8 mouse cellular contexts compared by ENCODE assay signal in genomic region chr6:24528064-24528243, GRCm38 (mm10). TPM values are rescaled to one million over a fixed set of nuclear protein-coding genes. Genes with fewer than 3 reads are reported as not detected.
A peak's percentile ranks its signal among the peaks of the same experiment; 100 is the strongest.
DNase-seq lines count a peak whose midpoint lies in the region; ATAC-seq and TF ChIP-seq lines count a peak whose summit lies in the region.

Asb15 (plus strand) TSS chr6:24528144.

- peak within 1 kb of the TSS; percentile 83 for H3K4me2 ChIP-seq in limb, embryonic 13.5 days (replicated peaks)
- peak within 1 kb of the TSS; percentile 72 for H3K4me2 ChIP-seq in stomach, embryonic 16.5 days (ENCODE audit: low read depth, low read length)

- H3K9me3 ChIP-seq in limb, embryonic 13.5 days: no peaks in the 10 kb centered on the region
- no peaks in the 10 kb centered on the region for H3K9me3 ChIP-seq in stomach, embryonic 16.5 days (replicated peaks; ENCODE audit: control insufficient read depth, low read length)

- H3K36me3 ChIP-seq in spleen, adult 2 months (ENCODE audit: control insufficient read depth, insufficient read depth, low read length): no peaks in the 10 kb centered on the region
- H3K36me3 ChIP-seq in limb, embryonic 13.5 days: peaks cover 6% of the 10 kb centered on the region; the same call in 1 of the 2 replicates
- H3K36me3 ChIP-seq in stomach, embryonic 16.5 days (ENCODE audit: control insufficient read depth, insufficient read depth, low read length): no peaks in the 10 kb centered on the region

- peak within 1 kb of the TSS; percentile 82 for H3K9ac ChIP-seq in limb, embryonic 13.5 days
- H3K9ac ChIP-seq in stomach, embryonic 16.5 days (ENCODE audit: low read length): peak within 1 kb of the TSS; percentile 88

- peak within 1 kb of the TSS; percentile 49; the same call in 1 of the 2 replicates for H3K27ac ChIP-seq in spleen, adult 2 months (ENCODE audit: insufficient read depth, low read length)
- H3K27ac ChIP-seq in limb, embryonic 13.5 days: no peak within 1 kb of the TSS; the same call in 1 of the 2 replicates
- peak within 1 kb of the TSS; percentile 66 for H3K27ac ChIP-seq in stomach, embryonic 16.5 days (ENCODE audit: low read length)

- H3K4me1 ChIP-seq in spleen, adult 2 months (ENCODE audit: control insufficient read depth, insufficient read depth, insufficient read length): peaks cover 6% of the 10 kb centered on the region; the same call in 1 of the 2 replicates
- peaks cover 18% of the 10 kb centered on the region for H3K4me1 ChIP-seq in limb, embryonic 13.5 days
- peaks cover 16% of the 10 kb centered on the region for H3K4me1 ChIP-seq in stomach, embryonic 16.5 days (ENCODE audit: control insufficient read depth, insufficient read depth, low read length)

- peak within 1 kb of the TSS; percentile 89 for H3K4me3 ChIP-seq in spleen, adult 2 months (ENCODE audit: extremely low read depth, insufficient read depth, insufficient read length)
- peak within 1 kb of the TSS; percentile 84 for H3K4me3 ChIP-seq in limb, embryonic 13.5 days
- peak within 1 kb of the TSS; percentile 81 for H3K4me3 ChIP-seq in stomach, embryonic 16.5 days (replicated peaks; ENCODE audit: low read length)

- no peak for TF ChIP-seq CTCF in spleen, adult 2 months (IDR thresholded peaks at IDR 0.05; ENCODE audit: extremely low read depth, insufficient read depth, insufficient read length, insufficient replicate concordance)

- no peaks in the 10 kb centered on the region for H3K27me3 ChIP-seq in spleen, adult 2 months (ENCODE audit: control insufficient read depth, insufficient read depth, low read length)
- H3K27me3 ChIP-seq in limb, embryonic 13.5 days: no peaks in the 10 kb centered on the region
- H3K27me3 ChIP-seq in stomach, embryonic 16.5 days (ENCODE audit: control insufficient read depth, insufficient read depth, low read length): no peaks in the 10 kb centered on the region

- TF ChIP-seq POLR2A in spleen, adult 2 months (IDR thresholded peaks at IDR 0.05; ENCODE audit: low read depth, low read length): no peak

- no peak for ATAC-seq in limb, embryonic 13.5 days (ENCODE audit: low FRiP score, low read depth)
- ATAC-seq in stomach, embryonic 16.5 days (ENCODE audit: insufficient read depth, low FRiP score): no peak
- ATAC-seq in CD4-positive, CD25-positive, alpha-beta regulatory T cell, adult 4 months: no peak

- no peak for DNase-seq in spleen, adult 2 months (ENCODE audit: low read depth in 1 of 2, low spot score in 2 of 2)
- DNase-seq in spleen, postnatal 36 days (ENCODE audit: low spot score in 2 of 2): no peak
- DNase-seq in gastrocnemius, postnatal 25 days: no peak
- no peak for DNase-seq in urinary bladder, postnatal 10 days (ENCODE audit: low spot score)
- no peak for DNase-seq in thymus, postnatal 25 days

- WGBS in spleen, adult 2 months: 52% methylated on average over 2 of the region's 2 CpGs
- WGBS in limb, embryonic 13.5 days: 51% methylated on average over 2 of the region's 2 CpGs
- 37% methylated on average over 2 of the region's 2 CpGs for WGBS in stomach, embryonic 16.5 days

RNA-seq across cellular contexts. Expression of gene Asb15, which starts in this region (rescaled TPM):
- polyA plus RNA-seq in spleen, adult 2 months (2012; rRNA removed): 0.01 TPM in 1 of 2 replicates, not detected in the other
- total RNA-seq in gastrocnemius, postnatal 25 days (2021): 10 to 100 TPM; 10.3 to 20.8 TPM
- not detected in 2 replicates for polyA plus RNA-seq in limb, embryonic 13.5 days (2015; fragmentation: Nextera tagmentation; extraction: Ambion mirVana)
- 0.10 TPM in 1 of 2 replicates, not detected in the other for polyA plus RNA-seq in stomach, embryonic 16.5 days (2015; fragmentation: Nextera tagmentation; extraction: Ambion mirVana)
- not detected for polyA plus RNA-seq in CD4-positive, CD25-positive, alpha-beta regulatory T cell, adult 4 months (2017; shearing (Covaris generic))
